Mouse (Mus musculus) liver, adult 2 months (tissue): ENCODE data around the gene Man1c1. TPM values are rescaled to one million over a fixed set of nuclear protein-coding genes. Genes with fewer than 3 reads are reported as not detected.

ENCODE experiments used
- DNase-seq: peaks from one replicate; pipeline ENCODE4 v3.0.0-alpha.2; 2011; ENCODE audit warnings: low read depth, low spot score; ENCODE audit errors: extremely low read depth
- H3K27ac ChIP-seq: fragments of 200-500 bp; replicated peaks from 2 replicates; pipeline ENCODE4 v1.5.1; 2012; ENCODE audit warnings: low read depth, mild to moderate bottlenecking, control low read depth, inconsistent platforms, low read length; ENCODE audit not compliant: insufficient read depth
- H3K27me3 ChIP-seq: fragments of 200-500 bp; 2 replicates; pipeline ENCODE4 v1.6.1; 2012; ENCODE audit warnings: mild to moderate bottlenecking, moderate library complexity, low read length, inconsistent platforms; ENCODE audit not compliant: control insufficient read depth, insufficient read depth
- H3K36me3 ChIP-seq: fragments of 200-500 bp; 2 replicates; pipeline ENCODE4 v1.6.1; 2012; ENCODE audit warnings: low read length, inconsistent platforms; ENCODE audit not compliant: control insufficient read depth, insufficient read depth
- H3K4me1 ChIP-seq: fragments of 200-500 bp; 2 replicates; pipeline ENCODE4 v1.6.1; 2011; ENCODE audit warnings: low read length; ENCODE audit not compliant: control insufficient read depth, insufficient read depth
- H3K4me3 ChIP-seq: fragments of 200-500 bp; 2 replicates; pipeline ENCODE4 v1.5.1; 2011; ENCODE audit warnings: low read depth, mild to moderate bottlenecking, control low read depth, low read length, moderate library complexity; ENCODE audit not compliant: insufficient read depth
- H3K79me2 ChIP-seq: fragments of 200-500 bp; 2 replicates; pipeline ENCODE4 v1.6.1; 2012; ENCODE audit warnings: inconsistent platforms, mild to moderate bottlenecking, low read length, moderate library complexity; ENCODE audit not compliant: control insufficient read depth, insufficient read depth
- H3K9ac ChIP-seq: fragments of 200-500 bp; 2 replicates; pipeline ENCODE4 v1.6.1; 2012; ENCODE audit warnings: low read depth, mild to moderate bottlenecking, control low read depth, inconsistent platforms, low read length
- CTCF ChIP-seq: fragments of 200-500 bp; IDR thresholded peaks from 2 replicates; pipeline ENCODE4 v1.5.1; 2011; ENCODE audit warnings: low read depth, low read length, control low read depth
- POLR2A ChIP-seq: fragments of 200-500 bp; IDR thresholded peaks from 2 replicates; pipeline ENCODE4 v1.6.1; 2011; ENCODE audit warnings: low read length, control low read depth; ENCODE audit not compliant: insufficient read depth; ENCODE audit errors: extremely low read depth
- WGBS: fragments of 180-500 bp; shearing (Covaris S2); methylation state at CpG from one replicate; pipeline ENCODE4 v1.1.7; 2018; 5-methylcytosine and 5-hydroxymethylcytosine counted together
- polyA plus RNA-seq: library from polyadenylated mRNA; depleted of rRNA; stranded (reverse); fragments of >200 nt; gene quantifications from 2 replicates; pipeline ENCODE4 v1.2.3, GENCODE M21; 2012
- total RNA-seq: library from RNA; depleted of rRNA; stranded (reverse); fragments of >200 nt; gene quantifications from 2 replicates; pipeline ENCODE4 v1.2.3, GENCODE M21; 2014

Man1c1 gene
- total and polyA plus RNA-seq, 2 experiments = 1.1 TPM

DNA sequence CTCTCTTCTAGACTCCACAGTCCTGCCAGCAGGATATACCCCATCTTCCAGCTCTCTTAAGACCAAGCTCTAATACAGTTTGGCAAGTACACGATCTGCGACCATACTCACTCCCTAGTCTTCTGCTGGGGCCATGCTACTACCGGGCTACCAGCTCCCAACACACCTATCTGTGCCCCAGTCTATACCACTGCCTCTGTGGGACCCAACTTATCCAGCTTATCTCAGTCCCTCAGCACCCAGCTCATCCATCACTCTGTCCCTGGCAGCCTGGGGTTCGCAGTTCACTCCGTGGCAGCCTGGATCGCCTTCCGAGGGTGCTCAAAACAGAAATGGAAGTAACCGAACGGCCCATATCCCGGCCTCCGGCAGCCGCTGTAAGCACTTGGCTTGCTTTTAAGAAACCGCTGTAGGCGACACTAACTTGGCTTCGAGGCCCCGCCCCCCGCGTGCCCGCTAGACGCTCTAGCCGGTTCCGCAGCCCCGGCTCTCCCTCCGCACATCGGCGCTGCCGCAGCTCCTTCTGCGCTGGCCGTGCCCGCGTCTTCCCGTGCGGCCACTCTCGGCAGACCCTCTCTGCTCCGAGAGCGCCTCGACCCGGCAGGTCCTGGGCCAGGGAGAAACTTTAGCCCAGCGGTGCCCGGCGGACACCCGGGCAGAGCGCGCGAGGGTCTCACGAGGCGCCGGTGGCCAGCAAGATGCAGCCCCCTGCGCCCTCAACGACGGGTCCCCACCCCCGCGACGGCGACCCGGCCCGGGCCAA is 169.8 kb downstream of the Man1c1 start:
- peaks cover 5% of the 10 kb centered on the region for H3K79me2 ChIP-seq
- no peaks in the 10 kb centered on the region for H3K27me3 ChIP-seq
- DNase-seq = peak; percentile 50
- WGBS = under 1% methylated on average over 57 of the region's 57 CpGs
- H3K9ac ChIP-seq = peak overlapping the region; percentile 92
- peaks cover 10% of the 10 kb centered on the region for H3K4me1 ChIP-seq
- H3K4me3 ChIP-seq = peak overlapping the region; percentile 96
- TF ChIP-seq CTCF (no peak), POLR2A (no peak)
- peaks cover 20% of the 10 kb centered on the region for H3K36me3 ChIP-seq
- H3K27ac ChIP-seq = peak overlapping the region; percentile 80

- H3K9ac ChIP-seq = no peak overlapping the region
- no peak for DNase-seq
- WGBS = 93% methylated on average over 4 of the region's 4 CpGs
- H3K79me2 ChIP-seq = peaks cover 5% of the 10 kb centered on the region
- H3K4me1 ChIP-seq = peaks cover 10% of the 10 kb centered on the region
- no peaks in the 10 kb centered on the region for H3K27me3 ChIP-seq
- H3K27ac ChIP-seq = no peak overlapping the region
- H3K4me3 ChIP-seq = no peak overlapping the region
- H3K36me3 ChIP-seq = peaks cover 27% of the 10 kb centered on the region
- TF ChIP-seq CTCF (no peak), POLR2A (no peak)
These were observed 170.7 kb downstream of the Man1c1 start for GRCm38 (mm10) chr4:134533421-134533820.

DNA sequence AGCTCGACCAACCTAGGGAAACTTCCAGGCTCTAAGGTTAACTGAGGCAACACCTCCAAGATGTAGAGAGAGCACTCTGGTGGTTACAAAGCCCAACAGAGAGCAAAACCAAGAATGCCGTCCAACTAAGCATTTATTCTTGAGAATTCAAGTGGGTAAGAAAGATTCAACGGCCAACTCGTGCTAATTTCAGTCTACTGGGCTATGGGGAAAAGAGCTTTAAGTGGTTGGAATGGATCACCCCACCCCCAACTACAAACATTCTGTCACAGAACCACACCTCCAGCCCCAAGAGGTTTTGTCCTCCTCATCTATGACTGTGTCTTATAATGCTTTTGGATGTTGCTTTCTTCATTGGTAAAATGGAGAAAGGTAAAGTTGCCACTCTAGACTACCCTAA is 171.2 kb downstream of the Man1c1 start:
- H3K4me3 ChIP-seq = no peak overlapping the region
- peaks cover 5% of the 10 kb centered on the region for H3K79me2 ChIP-seq
- H3K27me3 ChIP-seq = no peaks in the 10 kb centered on the region
- TF ChIP-seq CTCF (no peak), POLR2A (no peak)
- no peak overlapping the region for H3K27ac ChIP-seq
- 84% methylated on average over 4 of the region's 4 CpGs for WGBS
- peaks cover 32% of the 10 kb centered on the region for H3K36me3 ChIP-seq
- peaks cover 10% of the 10 kb centered on the region for H3K4me1 ChIP-seq
- no peak for DNase-seq
- H3K9ac ChIP-seq = no peak overlapping the region

DNA sequence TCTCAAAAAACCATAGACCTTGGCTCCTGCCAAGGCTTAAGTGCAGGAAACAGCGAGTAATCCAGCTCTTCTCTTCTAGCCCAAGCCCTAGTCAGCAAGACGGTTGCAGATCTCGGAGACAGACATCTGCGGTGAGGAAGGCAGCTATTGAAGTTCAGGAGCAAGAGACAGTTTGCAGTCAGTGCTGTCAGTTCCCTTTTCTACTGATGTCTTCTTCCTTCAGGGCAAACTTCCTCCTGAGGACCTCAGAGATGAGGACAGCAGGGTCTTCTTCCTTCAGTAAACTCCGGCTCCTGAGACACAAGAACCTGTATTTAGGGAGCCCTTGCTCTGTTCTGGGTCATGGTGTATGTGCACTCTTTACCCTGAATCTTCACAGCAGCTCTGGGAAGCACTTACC is 177.9 kb downstream of the Man1c1 start:
- Histone ChIP-seq H3K4me1 (no peaks in the 10 kb centered on the region), H3K4me3 (no peak overlapping the region), H3K27ac (no peak overlapping the region), H3K27me3 (no peaks in the 10 kb centered on the region), H3K36me3 (peaks cover 43% of the 10 kb centered on the region), H3K9ac (no peak overlapping the region), H3K79me2 (no peaks in the 10 kb centered on the region)
- DNase-seq = no peak
- TF ChIP-seq POLR2A (no peak), CTCF (no peak)
- 77% methylated on average over 5 of the region's 5 CpGs for WGBS

- TF ChIP-seq POLR2A (no peak), CTCF (no peak)
- 88% methylated on average over 5 of the region's 5 CpGs for WGBS
- no peak overlapping the region for H3K4me3 ChIP-seq
- peaks cover 40% of the 10 kb centered on the region for H3K36me3 ChIP-seq
- H3K27me3 ChIP-seq = no peaks in the 10 kb centered on the region
- no peaks in the 10 kb centered on the region for H3K4me1 ChIP-seq
- H3K79me2 ChIP-seq = no peaks in the 10 kb centered on the region
- no peak overlapping the region for H3K27ac ChIP-seq
- DNase-seq = no peak
- no peak overlapping the region for H3K9ac ChIP-seq
These were observed 178.3 kb downstream of the Man1c1 start for GRCm38 (mm10) chr4:134525806-134526205.

- Histone ChIP-seq H3K4me1 (no peaks in the 10 kb centered on the region), H3K9ac (no peak overlapping the region), H3K36me3 (peaks cover 19% of the 10 kb centered on the region), H3K4me3 (no peak overlapping the region), H3K27ac (no peak overlapping the region), H3K79me2 (no peaks in the 10 kb centered on the region), H3K27me3 (no peaks in the 10 kb centered on the region)
- TF ChIP-seq CTCF (no peak), POLR2A (no peak)
- no peak for DNase-seq
- 93% methylated on average over 4 of the region's 4 CpGs for whole genome bisulfite sequencing
These were observed 180.6 kb downstream of the Man1c1 start for GRCm38 (mm10) chr4:134523447-134523846.
